In the genomic region with DNA sequence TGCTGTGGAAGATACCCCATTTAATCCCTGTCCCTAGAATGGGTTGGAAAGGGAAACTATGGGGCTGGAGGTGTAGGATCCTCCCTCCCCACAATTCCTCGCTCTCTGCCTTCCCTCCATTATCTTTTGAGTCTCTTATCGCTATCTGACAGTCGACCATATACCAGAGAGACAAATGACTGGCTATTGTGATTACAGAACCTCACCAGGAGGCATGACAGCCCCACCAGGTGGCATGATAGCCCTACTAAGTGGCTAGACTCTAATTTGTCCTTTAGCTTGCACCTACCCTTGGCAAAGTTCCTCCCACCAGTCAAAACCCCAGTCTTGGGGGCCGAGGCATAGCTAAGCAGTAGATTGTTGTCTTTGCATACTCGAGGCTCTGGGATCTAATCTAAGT, we compare ENCODE assay signal across 10 mouse cellular contexts. TPM values are rescaled to one million over a fixed set of nuclear protein-coding genes. Genes with fewer than 3 reads are reported as not detected.
DNase-seq lines count a peak whose midpoint lies in the region; ATAC-seq and TF ChIP-seq lines count a peak whose summit lies in the region.
"Had no signal": no experiment of that assay in that cellular context is flagged by ENCODE, and none has a peak within 500 bp of the region (broad histone marks: within the 10 kb centered on the region; RNA-seq: fewer than 3 reads in every experiment).

No protein-coding gene starts in this region.

- no peak for TF ChIP-seq CTCF in layer of hippocampus, adult 2 months (conservative IDR thresholded peaks at IDR 0.05)

- H3K79me2 ChIP-seq in myocyte (ENCODE audit: control insufficient read depth, insufficient read depth) = no peaks in the 10 kb centered on the region

- no peak for DNase-seq in layer of hippocampus, adult 2 months (ENCODE audit: low spot score in 2 of 2)
- no peak for DNase-seq in layer of hippocampus, adult 11-12 months (ENCODE audit: low spot score)
- no peak for DNase-seq in Muller cell, postnatal 12 days (ENCODE audit: inconsistent ontology term)
- DNase-seq in lung, postnatal 10 days = no peak
- DNase-seq: cerebellum, adult 2 months; kidney, postnatal 10 days had no signal

- peaks cover 22% of the 10 kb centered on the region for H3K27me3 ChIP-seq in erythroblast, embryonic 14.5 days (ENCODE audit: control insufficient read depth)
- peaks cover 43% of the 10 kb centered on the region for H3K27me3 ChIP-seq in limb, embryonic 13.5 days
- peaks cover 88% of the 10 kb centered on the region for H3K27me3 ChIP-seq in myocyte (ENCODE audit: control insufficient read depth, insufficient read depth, insufficient read length)

- H3K27ac ChIP-seq in layer of hippocampus, adult 2 months = peak overlapping the region; percentile 86; the same call in 1 of the 2 replicates
- H3K27ac ChIP-seq in limb, embryonic 13.5 days = no peak overlapping the region

- 43% methylated on average over 5 of the region's 5 CpGs for WGBS in limb, embryonic 13.5 days

- no peak for TF ChIP-seq POLR2A in myocyte (IDR thresholded peaks at IDR 0.05; ENCODE audit: insufficient read length, low read depth)

- no peaks in the 10 kb centered on the region for H3K36me3 ChIP-seq in erythroblast, embryonic 14.5 days (ENCODE audit: control insufficient read depth)
- no peaks in the 10 kb centered on the region for H3K36me3 ChIP-seq in limb, embryonic 13.5 days
- no peaks in the 10 kb centered on the region for H3K36me3 ChIP-seq in myocyte (ENCODE audit: control insufficient read depth, insufficient read depth)

- H3K9ac ChIP-seq in limb, embryonic 13.5 days = no peak overlapping the region

- H3ac ChIP-seq in myocyte (ENCODE audit: control insufficient read depth, insufficient read length) = no peak overlapping the region

- ATAC-seq in erythroblast, adult 5-6 weeks (replicated peaks; ENCODE audit: low FRiP score, poor library complexity, severe bottlenecking) = no peak
- ATAC-seq in limb, embryonic 13.5 days (ENCODE audit: low FRiP score, low read depth) = no peak

- peaks cover 19% of the 10 kb centered on the region for H3K4me1 ChIP-seq in erythroblast, embryonic 14.5 days (ENCODE audit: control insufficient read depth)
- H3K4me1 ChIP-seq in limb, embryonic 13.5 days = peaks cover 29% of the 10 kb centered on the region

- no peaks in the 10 kb centered on the region for H3K9me3 ChIP-seq in erythroblast, embryonic 14.5 days (ENCODE audit: control insufficient read depth, low read length)
- no peaks in the 10 kb centered on the region for H3K9me3 ChIP-seq in limb, embryonic 13.5 days

- peak overlapping the region; percentile 57 for H3K4me2 ChIP-seq in limb, embryonic 13.5 days (replicated peaks)
- peak overlapping the region; percentile 48 for H3K4me2 ChIP-seq in myocyte (ENCODE audit: low read depth)

- H3K4me3 ChIP-seq in erythroblast, embryonic 14.5 days (replicated peaks) = peak overlapping the region; percentile 59
- H3K4me3 ChIP-seq in layer of hippocampus, adult 2 months = no peak overlapping the region
- H3K4me3 ChIP-seq in limb, embryonic 13.5 days = peak overlapping the region; percentile 28
- H3K4me3 ChIP-seq in myocyte = no peak overlapping the region

TF ChIP-seq in myocyte, 11 proteins besides CTCF, POLR2A, EP300 and RAD21:
- TF ChIP-seq USF1 (IDR thresholded peaks at IDR 0.05; ENCODE audit: low read depth) (no peak), MYOD1 (IDR thresholded peaks at IDR 0.05; ENCODE audit: control insufficient read depth in 1 of 3, insufficient read length in 2 of 3, low read depth in 2 of 3) (no peak), SRF (IDR thresholded peaks at IDR 0.05; ENCODE audit: control insufficient read depth, insufficient read length, low read depth) (no peak), POLR2AphosphoS2 (IDR thresholded peaks at IDR 0.05; ENCODE audit: insufficient read length, low read depth) (no peak), TCF12 (IDR thresholded peaks at IDR 0.05; ENCODE audit: insufficient read depth, poor library complexity, severe bottlenecking) (no peak), CEBPB (IDR thresholded peaks at IDR 0.05; ENCODE audit: insufficient read depth, poor library complexity, severe bottlenecking) (no peak), MAX (IDR thresholded peaks at IDR 0.05; ENCODE audit: low read depth) (no peak), MYOG (IDR thresholded peaks at IDR 0.05; ENCODE audit: control insufficient read depth in 1 of 3, insufficient read depth in 1 of 3, insufficient read length in 2 of 3, low read depth in 2 of 3) (no peak)

RNA-seq across cellular contexts. Expression of gene Nrxn2, which starts 30.2 kb away (rescaled TPM):
- 0.03 TPM in 1 of 2 replicates, not detected in the other for polyA plus RNA-seq in erythroblast, embryonic 14.5 days (2012)
- not detected in 2 replicates for total RNA-seq in erythroblast, adult 5-6 weeks (2015; ENCODE audit: low replicate concordance)
- not detected in 2 replicates for total RNA-seq in erythroblast, adult 5-6 weeks (2017; ENCODE audit: low replicate concordance)
- 100 to 1,000 TPM; 405 to 437 TPM for total RNA-seq in layer of hippocampus, adult 2 months (2021)
- 1.5 and 1.6 TPM in 2 replicates for polyA plus RNA-seq in limb, embryonic 13.5 days (2015; fragmentation: Nextera tagmentation; extraction: Ambion mirVana)
- polyA plus RNA-seq in myocyte (2012; fragmentation: generic; extraction: Trizol) = 0.01 TPM

RNA-seq across cellular contexts. Expression of gene Rasgrp2, which starts 49.6 kb away (rescaled TPM):
- polyA plus RNA-seq in erythroblast, embryonic 14.5 days (2012) = 0.71 and 0.73 TPM in 2 replicates
- total RNA-seq in erythroblast, adult 5-6 weeks (2015; ENCODE audit: low replicate concordance) = 55.4 and 90.1 TPM in 2 replicates
- 31.9 and 39.0 TPM in 2 replicates for total RNA-seq in erythroblast, adult 5-6 weeks (2017; ENCODE audit: low replicate concordance)
- total RNA-seq in layer of hippocampus, adult 2 months (2021) = 10 to 100 TPM; 31.3 to 36.7 TPM
- 15.2 and 17.7 TPM in 2 replicates for polyA plus RNA-seq in limb, embryonic 13.5 days (2015; fragmentation: Nextera tagmentation; extraction: Ambion mirVana)
- polyA plus RNA-seq in myocyte (2012; fragmentation: generic; extraction: Trizol) = 8.0 TPM

Comparison
In these comparisons a context has a peak if more than half of its experiments do, and no peak if none do; other contexts are left out.
1. H3K4me3 ChIP-seq: peak in erythroblast, embryonic 14.5 days (single experiment) and limb, embryonic 13.5 days (single experiment); none in layer of hippocampus, adult 2 months (single experiment) and myocyte (single experiment).